Mouse (Mus musculus) hematopoietic multipotent progenitor cell, adult 10-12 weeks (in vitro differentiated cells): Measurements from ENCODE around the gene Hltf. TPM values are rescaled to one million over a fixed set of nuclear protein-coding genes. Genes with fewer than 3 reads are reported as not detected.

Experiments used
- polyA plus RNA-seq: library from polyadenylated mRNA; stranded (reverse); fragments of >175 nt; gene quantifications from 2 replicates; pipeline ENCODE4 v1.2.3, GENCODE M21; 2012; ENCODE audit warnings: low replicate concordance

Gene Hltf
- polyA plus RNA-seq = 29.5 and 31.1 TPM in 2 replicates

GRCm38 (mm10) chr3:20057306-20058196, at the start of gene Hltf:
Gene Hltf, plus strand, starts transcription at chr3:20057811.

GRCm38 (mm10) chr3:20034719-20035404, 22.7 kb upstream of the Hltf start, which contains the start of gene Hps3:
Gene Hps3, minus strand, starts transcription at chr3:20035315.

GRCm38 (mm10) chr3:20154531-20155367, 97.1 kb downstream of the Hltf start, which contains the start of gene Gyg:
Gene Gyg, minus strand, starts transcription at chr3:20155317.

Other genes starting within 250 kb of the Hltf start
- 0.08 TPM in 1 of 2 replicates, not detected in the other for gene Cp, start 100.8 kb upstream of the Hltf start, polyA plus RNA-seq
- gene Hps3, start 22.5 kb upstream of the Hltf start, polyA plus RNA-seq = 50.2 and 86.2 TPM in 2 replicates
- gene Gyg, start 97.5 kb downstream of the Hltf start, polyA plus RNA-seq = 7.7 and 8.3 TPM in 2 replicates
- gene Cpa3, start 184.4 kb downstream of the Hltf start, polyA plus RNA-seq = 2.0 and 2.4 TPM in 2 replicates
- gene Cpb1, start 217.9 kb downstream of the Hltf start, polyA plus RNA-seq = 0.04 and 0.11 TPM in 2 replicates